Mouse (Mus musculus) liver, embryonic 14.5 days (tissue): Measurements from ENCODE around the gene A030005L19Rik. TPM values are rescaled to one million over a fixed set of nuclear protein-coding genes. Genes with fewer than 3 reads are reported as not detected.
"Not testable (repeated sequence)": the region's sequence is repeated elsewhere in the genome, so short reads cannot be mapped to it uniquely, and the experiment has no call there.

ENCODE experiments used
- ATAC-seq: fragments of 200-750 bp; cut with Nextera tagmentation; 2 replicates; pipeline ENCODE4 v1.8.0; 2017; ENCODE audit warnings: moderate number of reproducible peaks, mild to moderate bottlenecking, moderate library complexity; ENCODE audit not compliant: insufficient read depth
- DNase-seq, 3 experiments: peaks; one replicate each; pipeline ENCODE4 v3.0.0-alpha.2; 2012 to 2013; ENCODE audit warnings: low read depth in 3 of 3, low spot score in 3 of 3
- H3K27ac ChIP-seq: fragments of 300-500 bp; sonication (generic); 2 replicates; pipeline ENCODE4 v1.5.1; 2014; ENCODE audit warnings: moderate library complexity, mild to moderate bottlenecking, control low read depth, inconsistent platforms
- H3K27me3 ChIP-seq: fragments of 300-500 bp; sonication (generic); 2 replicates; pipeline ENCODE4 v1.6.1; 2014; ENCODE audit warnings: mild to moderate bottlenecking, low read length, moderate library complexity; ENCODE audit not compliant: control insufficient read depth, insufficient read depth
- H3K36me3 ChIP-seq: fragments of 300-500 bp; sonication (generic); replicated peaks from 2 replicates; pipeline ENCODE4 v1.6.1; 2014; ENCODE audit warnings: low read depth; ENCODE audit not compliant: control insufficient read depth, insufficient read depth
- H3K4me1 ChIP-seq, 2 experiments: fragments of 200-500 bp in 1 of 2; fragments of 300-500 bp in 1 of 2; sonication (generic) in 1 of 2; replicated peaks; 2 replicates each; pipeline ENCODE4 v1.6.1; 2012 to 2014; ENCODE audit warnings: antibody characterized with exemption in 1 of 2, inconsistent platforms in 1 of 2, low read length in 1 of 2; ENCODE audit not compliant: control insufficient read depth in 2 of 2, insufficient read depth in 2 of 2
- H3K4me2 ChIP-seq: fragments of 300-500 bp; sonication (generic); 2 replicates; pipeline ENCODE4 v1.6.1; 2014; ENCODE audit warnings: low read depth, mild to moderate bottlenecking, control low read depth, moderate library complexity
- H3K4me3 ChIP-seq, 2 experiments: fragments of 200-500 bp in 1 of 2; fragments of 300-500 bp in 1 of 2; sonication (generic) in 1 of 2; 2 replicates each; pipeline ENCODE4 v1.5.1; 2012 to 2014; ENCODE audit warnings: low read depth in 2 of 2, low read length in 2 of 2, mild to moderate bottlenecking in 2 of 2, control low read depth in 1 of 2, inconsistent platforms in 1 of 2, moderate library complexity in 1 of 2; ENCODE audit not compliant: insufficient read depth in 1 of 2
- H3K9ac ChIP-seq: fragments of 300-500 bp; sonication (generic); replicated peaks from 2 replicates; pipeline ENCODE4 v1.6.1; 2014; ENCODE audit warnings: mild to moderate bottlenecking, control low read depth, moderate library complexity
- H3K9me3 ChIP-seq: fragments of 300-500 bp; sonication (generic); 2 replicates; pipeline ENCODE4 v1.6.1; 2016; ENCODE audit warnings: low read length, mixed read lengths; ENCODE audit not compliant: control insufficient read depth
- CTCF ChIP-seq: IDR thresholded peaks from 2 replicates; pipeline ENCODE4 v1.5.1; 2016; ENCODE audit warnings: antibody characterized with exemption, low read depth, control low read depth
- EP300 ChIP-seq: IDR thresholded peaks from 2 replicates; pipeline ENCODE4 v1.6.1; 2016; ENCODE audit warnings: antibody characterized with exemption, low read depth
- WGBS: fragments of 180-500 bp; shearing (Covaris S2); extraction: QIAGEN DNeasy Blood & Tissue Kit; methylation state at CpG from one replicate; pipeline ENCODE4 v1.1.7; 2014; ENCODE audit not compliant: insufficient replicate concordance; 5-methylcytosine and 5-hydroxymethylcytosine counted together
- polyA plus RNA-seq, 2 experiments: library from polyadenylated mRNA; depleted of rRNA in 1 of 2; stranded (reverse) in 1 of 2; unstranded in 1 of 2; fragments of >200 nt; fragmentation: Nextera tagmentation in 1 of 2; extraction: Ambion mirVana in 1 of 2; gene quantifications; 2 replicates each; pipeline versions ENCODE4 v1.2.1 to v1.2.3; 2012 to 2014

The A030005L19Rik gene
- polyA plus RNA-seq, 2 experiments, result 0.37 to 2.0 TPM

- no peak overlapping the region for H3K4me2 ChIP-seq
- no peak overlapping the region for H3K27ac ChIP-seq
- H3K4me1 ChIP-seq, result no peaks in the 10 kb centered on the region
- H3K9me3 ChIP-seq, result no peaks in the 10 kb centered on the region
- whole genome bisulfite sequencing, result 76% methylated on average over 5 of the region's 5 CpGs
- ATAC-seq (no peak), DNase-seq (no peak)
- H3K9ac ChIP-seq, result no peak overlapping the region
- no peak overlapping the region for H3K4me3 ChIP-seq
- TF ChIP-seq CTCF (no peak), EP300 (no peak)
- H3K36me3 ChIP-seq, result no peaks in the 10 kb centered on the region
- H3K27me3 ChIP-seq, result no peaks in the 10 kb centered on the region
These were observed 25.5 kb downstream of the A030005L19Rik start for GRCm38 (mm10) chr1:82938666-82939065.

DNA sequence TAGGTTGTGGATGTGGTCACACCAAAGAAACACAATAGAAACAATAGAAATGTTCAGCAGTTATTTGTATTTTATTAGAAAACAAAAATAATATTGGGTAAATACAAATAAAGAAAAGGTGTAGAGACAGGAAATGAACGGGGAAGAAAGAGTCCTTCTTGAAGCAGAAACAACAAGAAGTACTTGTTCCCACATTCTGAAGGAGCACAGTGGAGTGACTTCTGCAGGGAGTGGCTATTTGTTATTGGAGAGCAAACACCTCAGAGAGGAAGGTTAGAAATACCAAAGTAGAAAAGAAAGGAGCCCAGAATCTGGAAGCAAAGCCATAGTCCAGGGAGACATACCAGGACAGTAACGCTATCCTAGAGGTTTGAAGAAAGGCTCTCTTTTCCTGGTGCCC is 29.4 kb downstream of the A030005L19Rik start:
- not testable (repeated sequence) for H3K4me1 ChIP-seq, H3K9me3 ChIP-seq, H3K36me3 ChIP-seq, H3K27ac ChIP-seq, H3K4me3 ChIP-seq, H3K9ac ChIP-seq, H3K27me3 ChIP-seq, H3K4me2 ChIP-seq, ATAC-seq, DNase-seq
- WGBS, result 49% methylated on average over 1 of the region's 2 CpGs

- DNase-seq, H3K27me3 ChIP-seq, H3K4me1 ChIP-seq, H3K4me2 ChIP-seq, H3K4me3 ChIP-seq, H3K9me3 ChIP-seq, H3K9ac ChIP-seq, H3K27ac ChIP-seq, H3K36me3 ChIP-seq, ATAC-seq: not testable (repeated sequence)
- no CpG with 5 or more reads among the region's 6 CpGs for WGBS
These were observed 30.2 kb downstream of the A030005L19Rik start, which contains the start of gene A030003K21Rik for GRCm38 (mm10) chr1:82943295-82943694. Gene A030003K21Rik, minus strand, starts transcription at chr1:82943388.

DNA sequence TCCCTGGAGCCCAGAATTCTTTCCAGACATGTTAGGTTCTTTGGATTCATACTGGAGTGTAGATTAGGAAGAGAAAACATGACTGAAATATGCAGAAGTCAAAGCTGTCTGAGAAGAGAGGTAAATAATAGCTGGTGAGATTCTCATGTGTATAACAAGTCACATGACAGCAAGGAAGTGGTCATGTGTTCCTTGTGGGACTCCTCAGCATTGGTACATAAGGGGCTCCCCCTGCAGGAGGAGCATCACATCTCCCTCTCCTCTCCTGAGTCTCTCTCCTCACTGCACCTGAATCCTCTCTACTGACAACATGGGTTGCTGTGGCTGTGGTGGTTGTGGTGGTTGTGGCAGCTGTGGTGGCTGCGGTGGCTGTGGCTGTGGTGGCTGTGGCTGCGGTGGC is 32.9 kb downstream of the A030005L19Rik start:
- H3K27me3 ChIP-seq, H3K4me2 ChIP-seq, H3K4me3 ChIP-seq, ATAC-seq, DNase-seq, H3K27ac ChIP-seq, H3K36me3 ChIP-seq, H3K9ac ChIP-seq, H3K9me3 ChIP-seq, H3K4me1 ChIP-seq: not testable (repeated sequence)
- WGBS, result 100% methylated on average over 1 of the region's 2 CpGs

DNA sequence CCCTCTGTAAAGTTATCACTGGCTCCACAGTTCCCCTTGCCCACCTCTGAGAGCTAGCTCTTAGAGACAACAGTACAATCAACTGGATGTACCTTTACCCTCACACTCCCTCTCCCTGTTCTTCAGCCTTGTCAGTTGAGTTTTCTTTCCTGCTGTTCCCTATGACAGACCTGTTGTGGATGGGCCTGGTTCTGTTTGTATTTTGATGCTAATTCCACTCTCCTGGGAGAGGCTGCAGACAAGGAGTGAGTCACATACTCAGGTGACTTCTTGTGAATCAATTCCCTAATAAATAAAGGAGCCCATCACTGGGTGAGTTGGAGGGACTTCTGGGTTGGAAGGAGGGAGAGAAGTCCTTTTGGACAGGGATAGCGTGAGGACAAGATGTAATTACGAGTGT is 35.5 kb downstream of the A030005L19Rik start:
- Histone ChIP-seq H3K27ac (no peak overlapping the region), H3K4me1 (no peaks in the 10 kb centered on the region), H3K4me2 (no peak overlapping the region), H3K9me3 (no peaks in the 10 kb centered on the region), H3K9ac (no peak overlapping the region), H3K27me3 (no peaks in the 10 kb centered on the region), H3K4me3 (no peak overlapping the region), H3K36me3 (no peaks in the 10 kb centered on the region)
- no peak for ATAC-seq
- DNase-seq, result no peak
- TF ChIP-seq EP300, result no peak
- no peak for TF ChIP-seq CTCF
- 52% methylated on average over 2 of the region's 2 CpGs for WGBS

DNA sequence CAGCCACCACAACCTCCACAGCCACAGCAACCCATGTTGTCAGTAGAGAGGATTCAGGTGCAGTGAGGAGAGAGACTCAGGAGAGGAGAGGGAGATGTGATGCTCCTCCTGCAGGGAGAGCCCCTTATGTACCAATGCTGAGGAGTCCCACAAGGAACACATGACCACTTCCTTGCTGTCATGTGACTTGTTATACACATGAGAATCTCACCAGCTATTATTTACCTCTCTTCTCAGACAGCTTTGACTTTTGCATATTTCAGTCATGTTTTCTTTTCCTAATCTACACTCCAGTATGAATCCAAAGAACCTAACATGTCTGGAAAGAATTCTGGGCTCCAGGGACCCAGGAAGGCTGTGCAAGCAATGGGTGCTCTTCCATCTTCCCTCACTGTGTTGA is 42.8 kb downstream of the A030005L19Rik start, which contains the start of gene Gm7544:
Gene Gm7544 (minus strand): TSS at position 101 of the 400 bp plus-strand sequence.
- not testable (repeated sequence) for DNase-seq, H3K27ac ChIP-seq, H3K27me3 ChIP-seq, H3K9ac ChIP-seq, H3K4me2 ChIP-seq, H3K4me3 ChIP-seq, H3K9me3 ChIP-seq, H3K36me3 ChIP-seq, H3K4me1 ChIP-seq, ATAC-seq
